Mouse (Mus musculus): ENCODE measurements around the gene Usp40. TPM values are rescaled to one million over a fixed set of nuclear protein-coding genes. Genes with fewer than 3 reads are reported as not detected.

Usp40 gene
- total RNA-seq (2023; ENCODE audit: inconsistent age) = 16.8 to 20.3 TPM (median 20.2 TPM) in 4 replicates

GRCm38 (mm10) chr1:88008211-88008697 lies at the start of gene Usp40:
Gene Usp40, minus strand, starts transcription at chr1:88008551.

GRCm38 (mm10) chr1:88055088-88055487 lies 46.7 kb upstream of the Usp40 start, which contains the start of gene Ugt1a10:
Gene Ugt1a10, plus strand, starts transcription at chr1:88055388.

Other genes starting within 250 kb of the Usp40 start
- gene Sag, start 204.9 kb downstream of the Usp40 start, total RNA-seq (2023; ENCODE audit: inconsistent age) = 4.7 to 6.8 TPM (median 5.7 TPM) in 4 replicates
- 479 to 529 TPM (median 498 TPM) in 4 replicates for gene Dgkd, start 155.3 kb downstream of the Usp40 start, total RNA-seq (2023; ENCODE audit: inconsistent age)
- gene Ugt1a10, start 46.8 kb upstream of the Usp40 start, total RNA-seq (2023; ENCODE audit: inconsistent age) = not detected in 4 replicates
- not detected in 4 replicates for gene Ugt1a9, start 62.2 kb upstream of the Usp40 start, total RNA-seq (2023; ENCODE audit: inconsistent age)
- gene Ugt1a8, start 79.3 kb upstream of the Usp40 start, total RNA-seq (2023; ENCODE audit: inconsistent age) = not detected in 4 replicates
- gene Ugt1a7c, start 86.5 kb upstream of the Usp40 start, total RNA-seq (2023; ENCODE audit: inconsistent age) = 0.27 to 0.39 TPM in 2 of 4 replicates, not detected in the others
- 0.26 TPM in 1 of 4 replicates, not detected in the others for gene Ugt1a6b, start 94.7 kb upstream of the Usp40 start, total RNA-seq (2023; ENCODE audit: inconsistent age)
- not detected in 4 replicates for gene Ugt1a6a, start 126.3 kb upstream of the Usp40 start, total RNA-seq (2023; ENCODE audit: inconsistent age)
- not detected in 4 replicates for gene Ugt1a5, start 157.5 kb upstream of the Usp40 start, total RNA-seq (2023; ENCODE audit: inconsistent age)
- not detected in 4 replicates for gene Ugt1a2, start 192.1 kb upstream of the Usp40 start, total RNA-seq (2023; ENCODE audit: inconsistent age)
- 0.51 to 0.67 TPM (median 0.54 TPM) in 3 of 4 replicates, not detected in the other for gene Dnajb3, start 197.2 kb upstream of the Usp40 start, total RNA-seq (2023; ENCODE audit: inconsistent age)
- not detected in 4 replicates for gene Ugt1a1, start 203.4 kb upstream of the Usp40 start, total RNA-seq (2023; ENCODE audit: inconsistent age)
- 0.06 to 0.27 TPM (median 0.06 TPM) in 3 of 4 replicates, not detected in the other for gene Mroh2a, start 218.4 kb upstream of the Usp40 start, total RNA-seq (2023; ENCODE audit: inconsistent age)

Data from B cell, adult (primary cell).